Mouse (Mus musculus) heart, embryonic 10.5 days (tissue): ENCODE measurements at regions not wholly inside any gene's neighbourhood (a gene's known extent, or its start where the extent isn't known, plus 50 kb on each side); places are given as distances from the start of the nearest gene placed in this dataset. TPM values are rescaled to one million over a fixed set of nuclear protein-coding genes. Genes with fewer than 3 reads are reported as not detected.

Source experiments
- microRNA-seq: library from miRNA; unstranded; fragments of <30 nt; microRNA quantifications from one replicate; pipeline ENCODE4, GENCODE M21; 2017

Small RNA genes in the stretch of these regions (microRNA-seq; reads per million reads assigned to microRNA genes)
- not detected for gene Gm44377
